Comparison of ENCODE assay signal across 12 mouse cellular contexts in genomic region chr6:37360813-37361385, GRCm38 (mm10).
DNase-seq lines count a peak whose midpoint lies in the region; ATAC-seq and TF ChIP-seq lines count a peak whose summit lies in the region.
"Had no signal": no experiment of that assay in that cellular context is flagged by ENCODE, and none has a peak within 500 bp of the region (broad histone marks: within the 10 kb centered on the region; RNA-seq: fewer than 3 reads in every experiment).

No protein-coding gene starts in this region.

- no peaks in the 10 kb centered on the region for H3K27me3 ChIP-seq in heart, embryonic 10.5 days (ENCODE audit: insufficient read depth, poor library complexity, severe bottlenecking)
- no peaks in the 10 kb centered on the region for H3K27me3 ChIP-seq in lung, embryonic 14.5 days (ENCODE audit: insufficient read depth, low read length)
- H3K27me3 ChIP-seq in embryonic facial prominence, embryonic 10.5 days (replicated peaks; ENCODE audit: low read depth, poor library complexity, severe bottlenecking), result no peaks in the 10 kb centered on the region
- no peaks in the 10 kb centered on the region for H3K27me3 ChIP-seq in hindbrain, embryonic 14.5 days (ENCODE audit: control insufficient read depth, insufficient read depth, low read length)

- H3K4me2 ChIP-seq in lung, embryonic 14.5 days, result no peak overlapping the region
- no peak overlapping the region for H3K4me2 ChIP-seq in hindbrain, embryonic 14.5 days (replicated peaks)

- no peak for TF ChIP-seq CTCF in lung, embryonic 14.5 days (IDR thresholded peaks at IDR 0.05; ENCODE audit: low read depth)

- no peaks in the 10 kb centered on the region for H3K9me3 ChIP-seq in heart, embryonic 10.5 days
- H3K9me3 ChIP-seq in lung, embryonic 14.5 days (ENCODE audit: low read depth, low read length), result no peaks in the 10 kb centered on the region
- H3K9me3 ChIP-seq in embryonic facial prominence, embryonic 10.5 days, result no peaks in the 10 kb centered on the region
- no peaks in the 10 kb centered on the region for H3K9me3 ChIP-seq in hindbrain, embryonic 14.5 days (ENCODE audit: control insufficient read depth, low read length)

- H3K27ac ChIP-seq in heart, embryonic 10.5 days, result peak overlapping the region; percentile 36; the same call in 1 of the 2 replicates
- H3K27ac ChIP-seq in lung, embryonic 14.5 days (ENCODE audit: low read depth), result peak overlapping the region; percentile 80
- peak overlapping the region; percentile 40 for H3K27ac ChIP-seq in embryonic facial prominence, embryonic 10.5 days (replicated peaks)
- H3K27ac ChIP-seq in hindbrain, embryonic 14.5 days, result 0 out of 2 replicates have a peak overlapping the region, but pooled peaks have one; percentile 2

- H3K36me3 ChIP-seq in heart, embryonic 10.5 days, result peaks cover 90% of the 10 kb centered on the region
- H3K36me3 ChIP-seq in lung, embryonic 14.5 days (ENCODE audit: insufficient read depth), result peaks cover 67% of the 10 kb centered on the region
- H3K36me3 ChIP-seq in embryonic facial prominence, embryonic 10.5 days (replicated peaks), result peaks cover 53% of the 10 kb centered on the region
- no peaks in the 10 kb centered on the region for H3K36me3 ChIP-seq in hindbrain, embryonic 14.5 days (replicated peaks; ENCODE audit: control insufficient read depth, insufficient read depth)

- 58% methylated on average over 11 of the region's 11 CpGs for WGBS in heart, embryonic 10.5 days
- WGBS in lung, embryonic 14.5 days, result 42% methylated on average over 11 of the region's 11 CpGs
- 28% methylated on average over 11 of the region's 11 CpGs for WGBS in embryonic facial prominence, embryonic 10.5 days
- 22% methylated on average over 11 of the region's 11 CpGs for WGBS in hindbrain, embryonic 14.5 days

- no peak overlapping the region for H3K9ac ChIP-seq in lung, embryonic 14.5 days
- H3K9ac ChIP-seq in hindbrain, embryonic 14.5 days, result no peak overlapping the region
- H3K9ac ChIP-seq: liver, postnatal 0 days had no signal

- no peak for DNase-seq in heart, embryonic 10.5 days (ENCODE audit: low spot score)
- DNase-seq in heart, postnatal 25 days (ENCODE audit: low spot score), result no peak
- peak; percentile 64 for DNase-seq in lung, embryonic 14.5 days
- no peak for DNase-seq in lung, postnatal 14 days
- DNase-seq in embryonic facial prominence, embryonic 10.5 days (ENCODE audit: low spot score), result peak; percentile 57
- no peak for DNase-seq in hindbrain, embryonic 14.5 days (ENCODE audit: low spot score)
- no peak for DNase-seq in ovary, postnatal 14 days (ENCODE audit: low spot score)
- no peak for DNase-seq in layer of hippocampus, postnatal 25 days (ENCODE audit: extremely low spot score in 1 of 2, low spot score in 1 of 2)
- DNase-seq: cerebellum, postnatal 36 days; gastrocnemius, postnatal 14 days; kidney, adult 8-10 months; liver, postnatal 0 days had no signal

- no peak overlapping the region for H3K4me3 ChIP-seq in heart, embryonic 10.5 days
- H3K4me3 ChIP-seq in lung, embryonic 14.5 days (ENCODE audit: low read depth, low read length), result no peak overlapping the region
- H3K4me3 ChIP-seq in embryonic facial prominence, embryonic 10.5 days, result no peak overlapping the region
- no peak overlapping the region for H3K4me3 ChIP-seq in hindbrain, embryonic 14.5 days (replicated peaks; ENCODE audit: low read length)

- intact Hi-C loops in heart, postnatal 25 days (cut with DNase I), result no loop called here

- no peak for ATAC-seq in lung, embryonic 14.5 days (ENCODE audit: insufficient read depth)
- ATAC-seq in hindbrain, embryonic 14.5 days (ENCODE audit: low FRiP score), result no peak
- ATAC-seq: liver, postnatal 0 days had no signal

- peaks cover 38% of the 10 kb centered on the region for H3K4me1 ChIP-seq in heart, embryonic 10.5 days
- peaks cover 12% of the 10 kb centered on the region for H3K4me1 ChIP-seq in lung, embryonic 14.5 days (ENCODE audit: insufficient read depth)
- peaks cover 39% of the 10 kb centered on the region for H3K4me1 ChIP-seq in embryonic facial prominence, embryonic 10.5 days
- peaks cover 7% of the 10 kb centered on the region; the same call in 1 of the 2 replicates for H3K4me1 ChIP-seq in hindbrain, embryonic 14.5 days (replicated peaks; ENCODE audit: control insufficient read depth, insufficient read depth, low read length)

Comparison
In these comparisons a context has a peak if more than half of its experiments do, and no peak if none do; other contexts are left out.
1. DNase-seq: peak in lung, embryonic 14.5 days (single experiment) and embryonic facial prominence, embryonic 10.5 days (single experiment); none in heart, embryonic 10.5 days (single experiment), heart, postnatal 25 days (single experiment), lung, postnatal 14 days (single experiment), hindbrain, embryonic 14.5 days (single experiment), ovary, postnatal 14 days (single experiment) and layer of hippocampus, postnatal 25 days (0 of 2).
2. H3K27ac ChIP-seq: peak in every context shown above with its lines; median percentile 80 in lung, embryonic 14.5 days; 40 in embryonic facial prominence, embryonic 10.5 days; 36 in heart, embryonic 10.5 days; 2 in hindbrain, embryonic 14.5 days.